Mouse (Mus musculus) erythroblast, embryonic 14.5 days (primary cell): ENCODE results near the gene Olfr124. TPM values are rescaled to one million over a fixed set of nuclear protein-coding genes. Genes with fewer than 3 reads are reported as not detected.

Experiments
- H3K27me3 ChIP-seq: 2 replicates; pipeline ENCODE4 v1.6.1; 2012; ENCODE audit warnings: inconsistent platforms; ENCODE audit not compliant: control insufficient read depth
- H3K36me3 ChIP-seq: 2 replicates; pipeline ENCODE4 v1.6.1; 2012; ENCODE audit warnings: mild to moderate bottlenecking, inconsistent platforms; ENCODE audit not compliant: control insufficient read depth
- H3K4me1 ChIP-seq: 2 replicates; pipeline ENCODE4 v1.6.1; 2012; ENCODE audit warnings: inconsistent platforms; ENCODE audit not compliant: control insufficient read depth
- H3K4me3 ChIP-seq: replicated peaks from 2 replicates; pipeline ENCODE3; 2012; ENCODE audit warnings: moderate library complexity, mild to moderate bottlenecking, inconsistent platforms
- H3K9me3 ChIP-seq: 2 replicates; pipeline ENCODE4 v1.6.1; 2012; ENCODE audit warnings: low read length, inconsistent platforms, mixed read lengths; ENCODE audit not compliant: control insufficient read depth
- GATA1 ChIP-seq: IDR thresholded peaks from 2 replicates; pipeline ENCODE4 v1.6.1; 2012; ENCODE audit warnings: low read length, inconsistent platforms, mixed read lengths
- TAL1 ChIP-seq: IDR thresholded peaks from 3 replicates; pipeline ENCODE4 v1.6.1; 2012; ENCODE audit warnings: low read length, inconsistent platforms, mixed read lengths
- polyA plus RNA-seq: library from polyadenylated mRNA; stranded (reverse); fragments of >175 nt; gene quantifications from 2 replicates; pipeline ENCODE4 v1.2.3, GENCODE M21; 2012

Gene Olfr124
- not detected in 2 replicates for polyA plus RNA-seq

GRCm38 (mm10) chr17:37799588-37799987, at the start of gene Olfr124:
Olfr124 (plus strand) TSS chr17:37799888.
- H3K36me3 ChIP-seq: no peaks in the 10 kb centered on the region
- no peaks in the 10 kb centered on the region for H3K4me1 ChIP-seq
- TF ChIP-seq TAL1: no peak
- TF ChIP-seq GATA1: no peak
- H3K9me3 ChIP-seq: peaks cover 5% of the 10 kb centered on the region; the same call in 1 of the 2 replicates
- no peak within 1 kb of the TSS for H3K4me3 ChIP-seq
- H3K27me3 ChIP-seq: no peaks in the 10 kb centered on the region

GRCm38 (mm10) chr17:37768307-37768706, 31.4 kb upstream of the Olfr124 start, which contains the start of gene Olfr122:
Olfr122 (plus strand) TSS chr17:37768607.
- H3K9me3 ChIP-seq: peaks cover 8% of the 10 kb centered on the region
- H3K27me3 ChIP-seq: no peaks in the 10 kb centered on the region
- H3K4me3 ChIP-seq: no peak within 1 kb of the TSS
- H3K4me1 ChIP-seq: no peaks in the 10 kb centered on the region
- H3K36me3 ChIP-seq: no peaks in the 10 kb centered on the region
- TF ChIP-seq TAL1 (no peak), GATA1 (no peak)

- H3K4me3 ChIP-seq: no peak within 1 kb of the TSS
- H3K4me1 ChIP-seq: no peaks in the 10 kb centered on the region
- no peaks in the 10 kb centered on the region for H3K27me3 ChIP-seq
- H3K9me3 ChIP-seq: peaks cover 5% of the 10 kb centered on the region; the same call in 1 of the 2 replicates
- TF ChIP-seq GATA1 (no peak), TAL1 (no peak)
- H3K36me3 ChIP-seq: no peaks in the 10 kb centered on the region
Measured at GRCm38 (mm10) chr17:37793229-37793628, 6.5 kb upstream of the Olfr124 start, which contains the start of gene Olfr123. Olfr123 (plus strand) TSS chr17:37793529.

- H3K9me3 ChIP-seq: no peaks in the 10 kb centered on the region
- H3K27me3 ChIP-seq: no peaks in the 10 kb centered on the region
- H3K4me3 ChIP-seq: no peak within 1 kb of the TSS
- no peaks in the 10 kb centered on the region for H3K36me3 ChIP-seq
- TF ChIP-seq TAL1 (no peak), GATA1 (no peak)
- H3K4me1 ChIP-seq: no peaks in the 10 kb centered on the region
Measured at GRCm38 (mm10) chr17:37832649-37833048, 33.0 kb downstream of the Olfr124 start, which contains the start of gene Olfr125. Olfr125 (plus strand) TSS chr17:37832949.

- TF ChIP-seq TAL1 (no peak), GATA1 (no peak)
- H3K36me3 ChIP-seq: no peaks in the 10 kb centered on the region
- H3K9me3 ChIP-seq: peaks cover 4% of the 10 kb centered on the region
- no peaks in the 10 kb centered on the region for H3K27me3 ChIP-seq
- no peak within 1 kb of the TSS for H3K4me3 ChIP-seq
- H3K4me1 ChIP-seq: no peaks in the 10 kb centered on the region
Measured at GRCm38 (mm10) chr17:37847183-37847582, 47.5 kb downstream of the Olfr124 start, which contains the start of gene Olfr126. Olfr126 (plus strand) TSS chr17:37847483.

Other genes starting within 250 kb of the Olfr124 start
- gene Olfr112, start 230.4 kb upstream of the Olfr124 start, polyA plus RNA-seq: not detected in 2 replicates
- not detected in 2 replicates for gene Olfr113, start 222.2 kb upstream of the Olfr124 start, polyA plus RNA-seq
- not detected in 2 replicates for gene Olfr114, start 207.1 kb upstream of the Olfr124 start, polyA plus RNA-seq
- not detected in 2 replicates for gene Olfr115, start 172.8 kb upstream of the Olfr124 start, polyA plus RNA-seq
- not detected in 2 replicates for gene Olfr116, start 172.7 kb upstream of the Olfr124 start, polyA plus RNA-seq
- gene Olfr117, start 136.1 kb upstream of the Olfr124 start, polyA plus RNA-seq: not detected in 2 replicates
- gene Olfr118, start 132.9 kb upstream of the Olfr124 start, polyA plus RNA-seq: not detected in 2 replicates
- gene Olfr119, start 103.3 kb upstream of the Olfr124 start, polyA plus RNA-seq: not detected in 2 replicates
- not detected in 2 replicates for gene Olfr120, start 78.1 kb upstream of the Olfr124 start, polyA plus RNA-seq
- gene Olfr121, start 51.0 kb upstream of the Olfr124 start, polyA plus RNA-seq: not detected in 2 replicates
- not detected in 2 replicates for gene Olfr122, start 31.3 kb upstream of the Olfr124 start, polyA plus RNA-seq
- 0.03 TPM in 1 of 2 replicates, not detected in the other for gene Olfr123, start 6.4 kb upstream of the Olfr124 start, polyA plus RNA-seq
- not detected in 2 replicates for gene Olfr125, start 33.1 kb downstream of the Olfr124 start, polyA plus RNA-seq
- not detected in 2 replicates for gene Olfr126, start 47.6 kb downstream of the Olfr124 start, polyA plus RNA-seq
- gene Olfr127, start 100.5 kb downstream of the Olfr124 start, polyA plus RNA-seq: not detected in 2 replicates
- gene Olfr128, start 120.7 kb downstream of the Olfr124 start, polyA plus RNA-seq: 0.04 TPM in 1 of 2 replicates, not detected in the other
- not detected in 2 replicates for gene Olfr761, start 153.2 kb downstream of the Olfr124 start, polyA plus RNA-seq